Mouse (Mus musculus) liver, embryonic 12.5 days (tissue): ENCODE data around the gene Cad. TPM values are rescaled to one million over a fixed set of nuclear protein-coding genes. Genes with fewer than 3 reads are reported as not detected.

Source experiments
- ATAC-seq: fragments of 200-750 bp; cut with Nextera tagmentation; 2 replicates; pipeline ENCODE4 v1.8.0; 2017; ENCODE audit warnings: moderate number of reproducible peaks, mild to moderate bottlenecking, moderate library complexity
- H3K27ac ChIP-seq: fragments of 300-500 bp; sonication (generic); 2 replicates; pipeline ENCODE4 v1.5.1; 2016; ENCODE audit warnings: mild to moderate bottlenecking
- H3K27me3 ChIP-seq: fragments of 300-500 bp; sonication (generic); replicated peaks from 2 replicates; pipeline ENCODE4 v1.6.1; 2016; ENCODE audit warnings: mild to moderate bottlenecking, moderate library complexity
- H3K36me3 ChIP-seq: fragments of 300-500 bp; sonication (generic); 2 replicates; pipeline ENCODE4 v1.6.1; 2016; ENCODE audit warnings: mild to moderate bottlenecking, moderate library complexity
- H3K4me1 ChIP-seq: fragments of 300-500 bp; sonication (generic); 2 replicates; pipeline ENCODE4 v1.6.1; 2016
- H3K4me2 ChIP-seq: fragments of 300-500 bp; sonication (generic); 2 replicates; pipeline ENCODE4 v1.6.1; 2016; ENCODE audit warnings: mild to moderate bottlenecking, moderate library complexity
- H3K4me3 ChIP-seq: fragments of 300-500 bp; sonication (generic); 2 replicates; pipeline ENCODE4 v1.5.1; 2016; ENCODE audit warnings: mild to moderate bottlenecking, moderate library complexity
- H3K9ac ChIP-seq: fragments of 300-500 bp; sonication (generic); 2 replicates; pipeline ENCODE4 v1.6.1; 2016; ENCODE audit warnings: mild to moderate bottlenecking, moderate library complexity
- H3K9me3 ChIP-seq: fragments of 300-500 bp; sonication (generic); replicated peaks from 2 replicates; pipeline ENCODE4 v1.6.1; 2016; ENCODE audit warnings: mild to moderate bottlenecking, moderate library complexity
- WGBS: fragments of 180-500 bp; shearing (Covaris S2); methylation state at CpG from one replicate; pipeline ENCODE4 v1.1.7; 2016; ENCODE audit not compliant: insufficient replicate concordance; 5-methylcytosine and 5-hydroxymethylcytosine counted together
- polyA plus RNA-seq: library from polyadenylated mRNA; unstranded; fragments of >200 nt; fragmentation: Nextera tagmentation; extraction: Ambion mirVana; gene quantifications from 2 replicates; pipeline ENCODE4 v1.2.1, GENCODE M21; 2016

The Cad gene
- polyA plus RNA-seq, 1 experiment from 2014 or later: 44.5 TPM

GRCm38 (mm10) chr5:31094100-31094798 is 39.7 kb downstream of the Cad start:
- peak overlapping the region; percentile 40 for H3K4me3 ChIP-seq
- WGBS: 3% methylated on average over 28 of the region's 29 CpGs
- H3K36me3 ChIP-seq: no peaks in the 10 kb centered on the region

GRCm38 (mm10) chr5:31094799-31095691 is 40.5 kb downstream of the Cad start:
- WGBS: 1% methylated on average over 59 of the region's 59 CpGs
- H3K4me3 ChIP-seq: peak overlapping the region; percentile 40
- no peaks in the 10 kb centered on the region for H3K9me3 ChIP-seq
- 0 out of 2 replicates have a peak, but pooled peaks have one; percentile 28 for ATAC-seq
- H3K9ac ChIP-seq: no peak overlapping the region
- peaks cover 99% of the 10 kb centered on the region for H3K27me3 ChIP-seq
- no peaks in the 10 kb centered on the region for H3K36me3 ChIP-seq
- H3K27ac ChIP-seq: no peak overlapping the region
- peak overlapping the region; percentile 64 for H3K4me2 ChIP-seq
- peaks cover 29% of the 10 kb centered on the region for H3K4me1 ChIP-seq

More at GRCm38 (mm10) chr5:31094100-31094798, 39.7 kb downstream of the Cad start:
- peaks cover 29% of the 10 kb centered on the region for H3K4me1 ChIP-seq
- ATAC-seq: no peak
- peaks cover 100% of the 10 kb centered on the region for H3K27me3 ChIP-seq
- H3K9me3 ChIP-seq: no peaks in the 10 kb centered on the region
- H3K9ac ChIP-seq: no peak overlapping the region
- H3K4me2 ChIP-seq: peak overlapping the region; percentile 64
- no peak overlapping the region for H3K27ac ChIP-seq

GRCm38 (mm10) chr5:31095711-31096480 is 41.3 kb downstream of the Cad start:
- peak overlapping the region; percentile 64 for H3K4me2 ChIP-seq
- no peaks in the 10 kb centered on the region for H3K36me3 ChIP-seq
- peak overlapping the region; percentile 40; the same call in 1 of the 2 replicates for H3K4me3 ChIP-seq
- no peak overlapping the region for H3K9ac ChIP-seq
- H3K9me3 ChIP-seq: no peaks in the 10 kb centered on the region
- 32% methylated on average over 11 of the region's 11 CpGs for WGBS
- H3K4me1 ChIP-seq: peaks cover 29% of the 10 kb centered on the region
- H3K27me3 ChIP-seq: peaks cover 91% of the 10 kb centered on the region
- no peak for ATAC-seq
- H3K27ac ChIP-seq: no peak overlapping the region

GRCm38 (mm10) chr5:31105814-31106335 is 51.3 kb downstream of the Cad start, which contains the start of gene Dnajc5g:
TSS of gene Dnajc5g (plus strand) at chr5:31106285.
- 62% methylated on average over 9 of the region's 9 CpGs for WGBS
- no peak within 1 kb of the TSS for H3K4me2 ChIP-seq
- H3K9me3 ChIP-seq: no peaks in the 10 kb centered on the region
- no peak within 1 kb of the TSS for H3K27ac ChIP-seq
- H3K9ac ChIP-seq: no peak within 1 kb of the TSS
- no peak within 1 kb of the TSS for H3K4me3 ChIP-seq
- ATAC-seq: no peak
- peaks cover 30% of the 10 kb centered on the region for H3K27me3 ChIP-seq
- H3K36me3 ChIP-seq: no peaks in the 10 kb centered on the region
- H3K4me1 ChIP-seq: no peaks in the 10 kb centered on the region

- peaks cover 36% of the 10 kb centered on the region for H3K27me3 ChIP-seq
- ATAC-seq: no peak
- H3K27ac ChIP-seq: no peak within 1 kb of the TSS
- no peak within 1 kb of the TSS for H3K4me3 ChIP-seq
- H3K9me3 ChIP-seq: no peaks in the 10 kb centered on the region
- no peaks in the 10 kb centered on the region for H3K36me3 ChIP-seq
- no peaks in the 10 kb centered on the region for H3K4me1 ChIP-seq
- H3K4me2 ChIP-seq: no peak within 1 kb of the TSS
- 81% methylated on average over 18 of the region's 18 CpGs for WGBS
- no peak within 1 kb of the TSS for H3K9ac ChIP-seq
Measured at GRCm38 (mm10) chr5:31108000-31108490, 53.5 kb downstream of the Cad start, which contains the start of gene Slc30a3. TSS of gene Slc30a3 (minus strand) at chr5:31108237.

GRCm38 (mm10) chr5:31110781-31111180 is 56.2 kb downstream of the Cad start:
- Histone ChIP-seq H3K9me3 (no peaks in the 10 kb centered on the region), H3K4me1 (no peaks in the 10 kb centered on the region), H3K36me3 (no peaks in the 10 kb centered on the region), H3K4me3 (no peak overlapping the region), H3K27ac (no peak overlapping the region), H3K4me2 (no peak overlapping the region), H3K27me3 (peaks cover 25% of the 10 kb centered on the region), H3K9ac (no peak overlapping the region)
- 21% methylated on average over 7 of the region's 7 CpGs for WGBS
- ATAC-seq: no peak

- no peak within 1 kb of the TSS for H3K27ac ChIP-seq
- ATAC-seq: no peak
- H3K9me3 ChIP-seq: no peaks in the 10 kb centered on the region
- no peaks in the 10 kb centered on the region for H3K4me1 ChIP-seq
- no peaks in the 10 kb centered on the region for H3K36me3 ChIP-seq
- H3K27me3 ChIP-seq: peaks cover 24% of the 10 kb centered on the region
- no peak within 1 kb of the TSS for H3K9ac ChIP-seq
- no peak within 1 kb of the TSS for H3K4me2 ChIP-seq
- H3K4me3 ChIP-seq: no peak within 1 kb of the TSS
- WGBS: 21% methylated on average over 3 of the region's 3 CpGs
Measured at GRCm38 (mm10) chr5:31116354-31116753, 61.8 kb downstream of the Cad start, which contains the start of gene Trim54. TSS of gene Trim54 (plus strand) at chr5:31116712.

GRCm38 (mm10) chr5:31116912-31117311 is 62.3 kb downstream of the Cad start:
- H3K4me3 ChIP-seq: no peak overlapping the region
- H3K27ac ChIP-seq: no peak overlapping the region
- H3K9ac ChIP-seq: no peak overlapping the region

GRCm38 (mm10) chr5:31121111-31121510 is 66.5 kb downstream of the Cad start:
- ATAC-seq: no peak
- Histone ChIP-seq H3K27ac (no peak overlapping the region), H3K27me3 (peaks cover 18% of the 10 kb centered on the region), H3K9me3 (no peaks in the 10 kb centered on the region), H3K4me3 (no peak overlapping the region), H3K9ac (no peak overlapping the region), H3K4me1 (no peaks in the 10 kb centered on the region), H3K36me3 (no peaks in the 10 kb centered on the region), H3K4me2 (no peak overlapping the region)
- 42% methylated on average over 8 of the region's 8 CpGs for WGBS

More at GRCm38 (mm10) chr5:31116912-31117311, 62.3 kb downstream of the Cad start:
- Histone ChIP-seq H3K4me1 (no peaks in the 10 kb centered on the region), H3K4me2 (no peak overlapping the region), H3K27me3 (peaks cover 20% of the 10 kb centered on the region), H3K9me3 (no peaks in the 10 kb centered on the region), H3K36me3 (no peaks in the 10 kb centered on the region)
- 26% methylated on average over 10 of the region's 10 CpGs for WGBS
- no peak for ATAC-seq

- H3K4me3 ChIP-seq: no peak overlapping the region
- no peaks in the 10 kb centered on the region for H3K4me1 ChIP-seq
- no peaks in the 10 kb centered on the region for H3K36me3 ChIP-seq
- no peak overlapping the region for H3K4me2 ChIP-seq
- H3K27me3 ChIP-seq: peaks cover 7% of the 10 kb centered on the region; the same call in 1 of the 2 replicates
- no peak for ATAC-seq
- H3K9ac ChIP-seq: no peak overlapping the region
- no peaks in the 10 kb centered on the region for H3K9me3 ChIP-seq
- WGBS: 36% methylated on average over 2 of the region's 2 CpGs
- H3K27ac ChIP-seq: no peak overlapping the region
Measured at GRCm38 (mm10) chr5:31123481-31123880, 68.9 kb downstream of the Cad start.

GRCm38 (mm10) chr5:31126050-31126449 is 71.5 kb downstream of the Cad start:
- Histone ChIP-seq H3K4me2 (no peak overlapping the region), H3K36me3 (no peaks in the 10 kb centered on the region), H3K4me3 (no peak overlapping the region), H3K27me3 (peaks cover 13% of the 10 kb centered on the region; the same call in 1 of the 2 replicates), H3K27ac (no peak overlapping the region), H3K9ac (no peak overlapping the region), H3K4me1 (no peaks in the 10 kb centered on the region), H3K9me3 (no peaks in the 10 kb centered on the region)
- 27% methylated on average over 5 of the region's 5 CpGs for WGBS
- no peak for ATAC-seq
